Mouse (Mus musculus): ENCODE results near the gene Adamts17. TPM values are rescaled to one million over a fixed set of nuclear protein-coding genes. Genes with fewer than 3 reads are reported as not detected.

Gene Adamts17
- polyA plus RNA-seq, 1 experiment = 4.2 TPM

- H3K27ac ChIP-seq (ENCODE audit: insufficient read depth, low read length) = 0 out of 2 replicates have a peak overlapping the region, but pooled peaks have one; percentile 23
- no peak overlapping the region for H3K4me3 ChIP-seq (ENCODE audit: insufficient read depth, low read length)
- peaks cover 5% of the 10 kb centered on the region for H3K4me1 ChIP-seq (ENCODE audit: control insufficient read depth, insufficient read depth, low read length)
- TF ChIP-seq POLR2A (IDR thresholded peaks at IDR 0.05; ENCODE audit: extremely low read depth, insufficient read depth, low read length) (no peak), CTCF (IDR thresholded peaks at IDR 0.05; ENCODE audit: extremely low read depth, insufficient read depth, low read length) (no peak)
Observed at GRCm38 (mm10) chr7:66858247-66859075, 18.9 kb downstream of the Adamts17 start.

- H3K4me3 ChIP-seq (ENCODE audit: insufficient read depth, low read length) = no peak overlapping the region
- H3K27ac ChIP-seq (ENCODE audit: insufficient read depth, low read length) = no peak overlapping the region
Observed at GRCm38 (mm10) chr7:66859220-66859619, 19.7 kb downstream of the Adamts17 start.

GRCm38 (mm10) chr7:66866944-66867718 lies 27.6 kb downstream of the Adamts17 start:
- H3K4me1 ChIP-seq (ENCODE audit: control insufficient read depth, insufficient read depth, low read length) = peaks cover 20% of the 10 kb centered on the region
- H3K4me3 ChIP-seq (ENCODE audit: insufficient read depth, low read length) = no peak overlapping the region
- H3K27ac ChIP-seq (ENCODE audit: insufficient read depth, low read length) = peak overlapping the region; percentile 83
- no peak for TF ChIP-seq CTCF (IDR thresholded peaks at IDR 0.05; ENCODE audit: extremely low read depth, insufficient read depth, low read length)
- no peak for TF ChIP-seq POLR2A (IDR thresholded peaks at IDR 0.05; ENCODE audit: extremely low read depth, insufficient read depth, low read length)

More at GRCm38 (mm10) chr7:66859220-66859619, 19.7 kb downstream of the Adamts17 start:
- no peak for TF ChIP-seq POLR2A (IDR thresholded peaks at IDR 0.05; ENCODE audit: extremely low read depth, insufficient read depth, low read length)
- no peak for TF ChIP-seq CTCF (IDR thresholded peaks at IDR 0.05; ENCODE audit: extremely low read depth, insufficient read depth, low read length)
- H3K4me1 ChIP-seq (ENCODE audit: control insufficient read depth, insufficient read depth, low read length) = peaks cover 7% of the 10 kb centered on the region

DNA sequence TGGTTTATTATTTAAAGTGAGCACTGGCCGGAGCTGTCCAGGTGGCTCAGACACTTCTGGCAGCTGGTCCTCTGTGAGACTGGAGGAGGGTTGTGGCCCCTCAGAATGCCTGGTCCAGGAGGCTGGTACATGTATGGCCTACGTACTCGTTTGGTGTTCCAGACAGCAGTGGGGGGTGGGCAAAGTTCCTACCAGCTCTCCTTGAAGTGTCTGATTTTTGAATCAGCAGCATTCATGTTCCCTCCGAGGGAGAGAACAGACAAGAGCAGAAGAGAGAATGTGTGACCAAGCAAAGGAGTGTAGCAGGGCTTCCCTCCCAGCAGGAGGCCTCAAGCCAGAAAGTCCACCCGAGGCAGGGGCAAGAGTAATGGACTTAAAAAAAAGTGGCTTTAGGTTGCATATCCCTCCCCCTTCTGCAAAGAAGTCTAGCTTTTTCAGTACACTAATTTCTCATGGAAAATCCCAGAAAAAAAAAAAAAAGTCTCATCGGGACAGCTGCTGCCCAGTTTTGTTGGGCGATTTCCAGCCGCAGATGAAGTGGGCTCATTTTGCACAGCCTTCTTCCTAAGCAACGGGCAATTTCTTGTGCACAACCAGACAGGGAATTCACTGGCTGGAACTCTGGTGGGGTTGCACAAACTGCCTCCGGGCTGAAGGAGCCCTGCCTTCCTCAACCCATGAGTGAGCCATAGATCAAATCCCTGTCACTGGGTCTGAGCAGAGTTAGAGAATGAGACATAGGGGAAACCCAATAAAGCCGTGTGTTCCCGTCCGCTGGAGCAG lies 28.4 kb downstream of the Adamts17 start:
- Histone ChIP-seq H3K27ac (ENCODE audit: insufficient read depth, low read length) (peak overlapping the region; percentile 83), H3K4me3 (ENCODE audit: insufficient read depth, low read length) (no peak overlapping the region), H3K4me1 (ENCODE audit: control insufficient read depth, insufficient read depth, low read length) (peaks cover 20% of the 10 kb centered on the region)
- TF ChIP-seq CTCF (IDR thresholded peaks at IDR 0.05; ENCODE audit: extremely low read depth, insufficient read depth, low read length) = no peak
- TF ChIP-seq POLR2A (IDR thresholded peaks at IDR 0.05; ENCODE audit: extremely low read depth, insufficient read depth, low read length) = 0 out of 2 replicates have a peak, but pooled peaks have one; percentile 14

GRCm38 (mm10) chr7:66871520-66871919 lies 32.0 kb downstream of the Adamts17 start:
- TF ChIP-seq CTCF (IDR thresholded peaks at IDR 0.05; ENCODE audit: extremely low read depth, insufficient read depth, low read length) (no peak), POLR2A (IDR thresholded peaks at IDR 0.05; ENCODE audit: extremely low read depth, insufficient read depth, low read length) (no peak)
- Histone ChIP-seq H3K4me3 (ENCODE audit: insufficient read depth, low read length) (no peak overlapping the region), H3K27ac (ENCODE audit: insufficient read depth, low read length) (no peak overlapping the region), H3K4me1 (ENCODE audit: control insufficient read depth, insufficient read depth, low read length) (peaks cover 13% of the 10 kb centered on the region)

DNA sequence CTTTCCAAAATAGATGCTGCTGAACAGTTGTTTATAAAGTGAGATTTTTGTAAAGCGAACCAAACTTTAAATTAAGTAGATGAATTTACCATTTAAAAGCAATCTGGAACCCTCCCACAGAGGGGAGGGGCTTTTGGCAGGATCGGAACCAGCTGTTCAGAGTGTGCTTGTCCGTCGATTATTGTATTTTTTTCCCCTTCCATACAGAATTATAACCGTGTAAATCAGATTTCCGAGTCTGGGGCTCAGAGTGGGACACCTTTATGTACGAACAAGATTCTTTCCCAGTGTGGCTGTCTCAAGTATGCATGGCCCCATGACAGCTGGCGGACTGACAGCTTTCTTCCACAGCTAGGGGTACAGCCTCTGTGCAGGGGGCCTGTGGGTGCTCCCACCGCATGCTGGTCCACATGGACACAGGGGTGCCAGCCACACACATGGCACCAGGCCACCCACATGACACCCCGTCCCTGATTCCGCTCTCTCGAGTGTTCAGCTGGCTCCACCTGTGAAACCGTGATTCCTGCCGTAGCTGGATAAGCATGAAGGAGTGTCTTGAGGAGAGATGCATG lies 32.5 kb downstream of the Adamts17 start:
- H3K4me1 ChIP-seq (ENCODE audit: control insufficient read depth, insufficient read depth, low read length) = peaks cover 9% of the 10 kb centered on the region
- no peak for TF ChIP-seq POLR2A (IDR thresholded peaks at IDR 0.05; ENCODE audit: extremely low read depth, insufficient read depth, low read length)
- TF ChIP-seq CTCF (IDR thresholded peaks at IDR 0.05; ENCODE audit: extremely low read depth, insufficient read depth, low read length) = no peak
- H3K4me3 ChIP-seq (ENCODE audit: insufficient read depth, low read length) = no peak overlapping the region
- no peak overlapping the region for H3K27ac ChIP-seq (ENCODE audit: insufficient read depth, low read length)

DNA sequence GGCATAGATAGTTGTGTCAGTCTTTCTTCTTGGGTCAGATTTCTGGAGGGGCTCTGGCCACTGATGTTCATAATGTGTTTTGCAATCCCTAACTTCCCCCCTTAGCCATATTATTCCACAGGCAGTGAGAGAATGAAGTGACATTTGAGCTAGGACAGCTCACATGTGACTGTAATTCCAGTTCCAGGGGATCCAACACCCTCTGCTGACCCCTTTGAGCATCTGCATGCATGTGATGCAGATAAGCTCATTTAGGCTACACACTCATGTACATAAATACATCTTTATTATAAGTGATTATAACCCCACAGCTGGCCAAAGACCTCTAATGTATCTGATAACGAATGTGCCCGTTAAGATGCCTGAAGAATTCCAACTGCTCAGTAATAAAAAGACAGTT lies 33.7 kb downstream of the Adamts17 start:
- Histone ChIP-seq H3K27ac (ENCODE audit: insufficient read depth, low read length) (no peak overlapping the region), H3K4me3 (ENCODE audit: insufficient read depth, low read length) (no peak overlapping the region), H3K4me1 (ENCODE audit: control insufficient read depth, insufficient read depth, low read length) (peaks cover 6% of the 10 kb centered on the region)
- TF ChIP-seq POLR2A (IDR thresholded peaks at IDR 0.05; ENCODE audit: extremely low read depth, insufficient read depth, low read length) (no peak), CTCF (IDR thresholded peaks at IDR 0.05; ENCODE audit: extremely low read depth, insufficient read depth, low read length) (no peak)

DNA sequence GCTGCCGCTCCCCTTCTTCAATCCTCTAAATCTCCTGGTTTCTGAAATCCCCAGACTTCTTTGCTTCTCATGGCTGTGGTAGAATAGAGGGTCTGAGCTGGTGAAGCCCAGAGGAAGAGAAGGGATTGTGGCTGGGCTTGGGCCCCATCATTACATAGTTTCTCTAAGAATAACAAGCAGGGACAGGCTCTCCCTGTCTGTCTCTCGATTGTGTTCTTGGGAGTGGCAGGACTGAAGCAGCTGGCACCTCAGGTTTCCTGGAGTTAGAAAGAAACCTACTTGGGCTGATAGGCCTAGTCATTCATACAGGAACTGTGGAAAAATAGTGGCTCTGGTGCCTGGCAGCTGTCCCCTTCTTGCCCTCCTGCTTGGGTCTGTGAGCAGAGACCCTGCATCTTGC lies 51.9 kb downstream of the Adamts17 start:
- H3K27ac ChIP-seq (ENCODE audit: insufficient read depth, low read length) = no peak overlapping the region
- H3K4me1 ChIP-seq (ENCODE audit: control insufficient read depth, insufficient read depth, low read length) = no peaks in the 10 kb centered on the region
- no peak overlapping the region for H3K4me3 ChIP-seq (ENCODE audit: insufficient read depth, low read length)
- TF ChIP-seq POLR2A (IDR thresholded peaks at IDR 0.05; ENCODE audit: extremely low read depth, insufficient read depth, low read length) (no peak), CTCF (IDR thresholded peaks at IDR 0.05; ENCODE audit: extremely low read depth, insufficient read depth, low read length) (no peak)

DNA sequence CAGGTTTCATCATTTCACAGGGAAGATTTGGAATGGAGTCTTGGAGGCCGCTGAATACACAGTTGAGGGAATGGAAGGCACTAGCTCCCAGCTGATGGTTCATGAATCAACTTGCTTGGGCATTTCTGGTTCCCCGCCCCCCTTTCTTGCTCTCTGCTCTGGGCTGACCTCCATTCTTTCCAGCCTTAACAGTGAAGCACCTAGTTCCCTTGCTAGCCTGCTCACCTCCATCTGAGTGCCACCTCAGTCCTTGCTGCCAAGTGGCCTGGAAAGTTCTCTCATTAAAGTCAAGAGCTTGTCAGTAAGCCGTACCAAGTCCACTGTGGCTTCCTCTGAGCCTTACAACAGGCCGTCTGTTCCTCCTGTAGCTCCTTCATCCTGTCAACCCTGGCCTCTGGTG lies 52.6 kb downstream of the Adamts17 start:
- Histone ChIP-seq H3K4me1 (ENCODE audit: control insufficient read depth, insufficient read depth, low read length) (no peaks in the 10 kb centered on the region), H3K27ac (ENCODE audit: insufficient read depth, low read length) (no peak overlapping the region), H3K4me3 (ENCODE audit: insufficient read depth, low read length) (no peak overlapping the region)
- TF ChIP-seq POLR2A (IDR thresholded peaks at IDR 0.05; ENCODE audit: extremely low read depth, insufficient read depth, low read length) = no peak
- no peak for TF ChIP-seq CTCF (IDR thresholded peaks at IDR 0.05; ENCODE audit: extremely low read depth, insufficient read depth, low read length)
